Mouse (Mus musculus) liver, adult (tissue): Measurements from ENCODE around the gene Gm11992.

Experiments used
- GATA4 ChIP-seq: IDR thresholded peaks from 2 replicates; pipeline ENCODE4 v1.6.1; 2014; ENCODE audit warnings: mild to moderate bottlenecking, low read length; ENCODE audit not compliant: insufficient replicate concordance

The Gm11992 gene

GRCm38 (mm10) chr11:9056937-9057336 lies 8.5 kb downstream of the Gm11992 start:
- no peak for TF ChIP-seq GATA4

- no peak for TF ChIP-seq GATA4
Measured at GRCm38 (mm10) chr11:9057711-9058110, 9.3 kb downstream of the Gm11992 start.

- TF ChIP-seq GATA4 = no peak
Measured at GRCm38 (mm10) chr11:9060029-9060428, 11.6 kb downstream of the Gm11992 start.

GRCm38 (mm10) chr11:9060484-9060883 lies 12.1 kb downstream of the Gm11992 start:
- TF ChIP-seq GATA4 = no peak

GRCm38 (mm10) chr11:9076444-9076843 lies 28.1 kb downstream of the Gm11992 start:
- TF ChIP-seq GATA4 = no peak

- TF ChIP-seq GATA4 = no peak
Measured at GRCm38 (mm10) chr11:9113189-9113588, 64.8 kb downstream of the Gm11992 start.

- no peak for TF ChIP-seq GATA4
Measured at GRCm38 (mm10) chr11:9115367-9116120, 67.2 kb downstream of the Gm11992 start.

- TF ChIP-seq GATA4 = no peak
Measured at GRCm38 (mm10) chr11:9116121-9116520, 67.7 kb downstream of the Gm11992 start.

GRCm38 (mm10) chr11:9116916-9117315 lies 68.5 kb downstream of the Gm11992 start:
- no peak for TF ChIP-seq GATA4

GRCm38 (mm10) chr11:9117358-9118049 lies 69.1 kb downstream of the Gm11992 start:
- peak; percentile 84; the same call in 1 of the 2 replicates for TF ChIP-seq GATA4

- no peak for TF ChIP-seq GATA4
Measured at GRCm38 (mm10) chr11:9118050-9118420, 69.6 kb downstream of the Gm11992 start, which contains the start of gene Upp1. Upp1 (plus strand) TSS chr11:9118103.

- TF ChIP-seq GATA4 = peak; percentile 47; the same call in 1 of the 2 replicates
Measured at GRCm38 (mm10) chr11:9118421-9119121, 70.2 kb downstream of the Gm11992 start.
